Mouse (Mus musculus) liver, postnatal 0 days (tissue): ENCODE measurements at regions not wholly inside any gene's neighbourhood (a gene's known extent, or its start where the extent isn't known, plus 50 kb on each side); places are given as distances from the start of the nearest gene placed in this dataset.
"Not testable (repeated sequence)": the region's sequence is repeated elsewhere in the genome, so short reads cannot be mapped to it uniquely, and the experiment has no call there.

ENCODE experiments used
- ATAC-seq: fragments of 200-750 bp; cut with Nextera tagmentation; 2 replicates; pipeline ENCODE4 v1.8.0; 2017; ENCODE audit warnings: mild to moderate bottlenecking, moderate library complexity
- DNase-seq: peaks from one replicate; pipeline ENCODE4 v3.0.0-alpha.2; 2016
- H3K27ac ChIP-seq: fragments of 300-500 bp; sonication (generic); 2 replicates; pipeline ENCODE4 v1.5.1; 2014; ENCODE audit warnings: antibody characterized with exemption, moderate library complexity, mild to moderate bottlenecking, low read depth
- H3K27me3 ChIP-seq: fragments of 300-500 bp; sonication (generic); 2 replicates; pipeline ENCODE4 v1.6.1; 2014; ENCODE audit warnings: low read length, control low read depth, mixed read lengths; ENCODE audit not compliant: insufficient read depth
- H3K36me3 ChIP-seq: fragments of 300-500 bp; sonication (generic); replicated peaks from 2 replicates; pipeline ENCODE4 v1.6.1; 2014; ENCODE audit warnings: mild to moderate bottlenecking, control low read depth, low read length, moderate library complexity, mixed read lengths; ENCODE audit not compliant: insufficient read depth
- H3K4me1 ChIP-seq: fragments of 300-500 bp; sonication (generic); 2 replicates; pipeline ENCODE4 v1.6.1; 2014; ENCODE audit warnings: antibody characterized with exemption, mild to moderate bottlenecking, control low read depth; ENCODE audit not compliant: insufficient read depth
- H3K4me2 ChIP-seq: fragments of 300-500 bp; sonication (generic); 2 replicates; pipeline ENCODE4 v1.6.1; 2014; ENCODE audit warnings: low read depth, mild to moderate bottlenecking, low read length, moderate library complexity, mixed read lengths
- H3K4me3 ChIP-seq: fragments of 300-500 bp; sonication (generic); 2 replicates; pipeline ENCODE4 v1.5.1; 2014; ENCODE audit warnings: low read depth, low read length
- H3K9ac ChIP-seq: fragments of 300-500 bp; sonication (generic); replicated peaks from 2 replicates; pipeline ENCODE4 v1.6.1; 2014; ENCODE audit warnings: mild to moderate bottlenecking, moderate library complexity
- H3K9me3 ChIP-seq: fragments of 300-500 bp; sonication (generic); 2 replicates; pipeline ENCODE4 v1.6.1; 2016; ENCODE audit warnings: mild to moderate bottlenecking, control low read depth, low read length, mixed read lengths
- CTCF ChIP-seq: sonication (generic); IDR thresholded peaks from 2 replicates; pipeline ENCODE4 v1.5.1; 2016; ENCODE audit warnings: antibody characterized with exemption, low read depth
- EP300 ChIP-seq: IDR thresholded peaks from 2 replicates; pipeline ENCODE4 v1.6.1; 2016; ENCODE audit warnings: antibody characterized with exemption, low read depth, mild to moderate bottlenecking
- WGBS: fragments of 180-500 bp; shearing (Covaris S2); extraction: QIAGEN DNeasy Blood & Tissue Kit; methylation state at CpG from one replicate; pipeline ENCODE4 v1.1.7; 2014; ENCODE audit not compliant: insufficient replicate concordance; 5-methylcytosine and 5-hydroxymethylcytosine counted together

DNA sequence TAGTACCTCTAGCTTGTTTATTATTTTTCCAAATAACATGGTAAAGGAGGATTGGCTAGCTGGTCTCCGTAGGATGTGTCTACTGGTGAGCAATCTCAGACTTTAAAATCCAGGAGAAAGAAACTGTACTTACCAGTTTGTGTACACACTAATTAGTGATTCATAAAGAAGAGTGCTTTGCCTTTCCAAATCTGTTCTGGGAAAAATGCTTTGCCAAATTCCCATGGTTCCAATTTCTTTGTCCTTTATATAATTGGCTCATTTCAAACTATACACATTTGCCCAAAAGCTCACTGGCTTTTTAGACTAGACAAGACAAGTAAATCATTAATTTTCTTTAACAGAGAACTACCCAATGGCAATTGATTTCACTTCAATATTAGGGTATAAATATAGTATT is 686.2 kb downstream of the Pla2g4a start:
- WGBS: 67% methylated on average over 1 of the region's 1 CpGs
- ATAC-seq: no peak
- DNase-seq: no peak
- H3K27ac ChIP-seq: no peak overlapping the region
- no peaks in the 10 kb centered on the region for H3K4me1 ChIP-seq
- no peak overlapping the region for H3K4me2 ChIP-seq
- H3K9ac ChIP-seq: no peak overlapping the region
- TF ChIP-seq EP300: no peak
- no peak for TF ChIP-seq CTCF
- no peaks in the 10 kb centered on the region; the same call in 1 of the 2 replicates for H3K9me3 ChIP-seq
- H3K36me3 ChIP-seq: no peaks in the 10 kb centered on the region
- H3K27me3 ChIP-seq: no peaks in the 10 kb centered on the region
- no peak overlapping the region for H3K4me3 ChIP-seq

GRCm38 (mm10) chr1:149256866-149257265 is 704.2 kb downstream of the Pla2g4a start:
- no peak for TF ChIP-seq CTCF
- no peak for TF ChIP-seq EP300
- Histone ChIP-seq H3K9me3 (no peaks in the 10 kb centered on the region), H3K36me3 (no peaks in the 10 kb centered on the region), H3K9ac (no peak overlapping the region), H3K27ac (no peak overlapping the region), H3K4me2 (no peak overlapping the region), H3K4me3 (no peak overlapping the region), H3K27me3 (no peaks in the 10 kb centered on the region), H3K4me1 (no peaks in the 10 kb centered on the region)
- no peak for DNase-seq
- 70% methylated on average over 3 of the region's 3 CpGs for WGBS
- ATAC-seq: no peak

DNA sequence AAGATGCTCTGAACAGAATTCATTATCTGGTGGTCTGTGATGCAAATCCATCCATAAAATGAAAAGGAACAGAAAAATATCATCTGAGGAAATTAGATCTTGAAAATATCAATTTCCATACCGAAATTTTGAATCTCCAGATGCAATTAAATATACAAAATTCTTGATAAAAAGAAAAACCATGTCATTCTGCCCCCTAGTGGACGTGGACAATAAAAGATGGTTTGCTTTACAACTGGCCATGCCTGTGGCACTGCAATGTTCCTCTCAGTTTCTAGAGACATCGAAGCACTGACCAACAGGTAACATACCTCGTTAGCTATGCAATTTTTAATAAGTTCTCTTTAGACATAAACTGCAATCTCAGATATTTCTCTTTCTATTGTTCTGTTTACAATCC is 706.9 kb downstream of the Pla2g4a start:
- Histone ChIP-seq H3K4me1 (no peaks in the 10 kb centered on the region), H3K4me3 (no peak overlapping the region), H3K27me3 (no peaks in the 10 kb centered on the region), H3K9me3 (no peaks in the 10 kb centered on the region), H3K27ac (no peak overlapping the region), H3K9ac (no peak overlapping the region), H3K36me3 (no peaks in the 10 kb centered on the region), H3K4me2 (no peak overlapping the region)
- WGBS: 30% methylated on average over 4 of the region's 4 CpGs
- TF ChIP-seq CTCF (peak; percentile 49), EP300 (no peak)
- DNase-seq (no peak), ATAC-seq (no peak)

DNA sequence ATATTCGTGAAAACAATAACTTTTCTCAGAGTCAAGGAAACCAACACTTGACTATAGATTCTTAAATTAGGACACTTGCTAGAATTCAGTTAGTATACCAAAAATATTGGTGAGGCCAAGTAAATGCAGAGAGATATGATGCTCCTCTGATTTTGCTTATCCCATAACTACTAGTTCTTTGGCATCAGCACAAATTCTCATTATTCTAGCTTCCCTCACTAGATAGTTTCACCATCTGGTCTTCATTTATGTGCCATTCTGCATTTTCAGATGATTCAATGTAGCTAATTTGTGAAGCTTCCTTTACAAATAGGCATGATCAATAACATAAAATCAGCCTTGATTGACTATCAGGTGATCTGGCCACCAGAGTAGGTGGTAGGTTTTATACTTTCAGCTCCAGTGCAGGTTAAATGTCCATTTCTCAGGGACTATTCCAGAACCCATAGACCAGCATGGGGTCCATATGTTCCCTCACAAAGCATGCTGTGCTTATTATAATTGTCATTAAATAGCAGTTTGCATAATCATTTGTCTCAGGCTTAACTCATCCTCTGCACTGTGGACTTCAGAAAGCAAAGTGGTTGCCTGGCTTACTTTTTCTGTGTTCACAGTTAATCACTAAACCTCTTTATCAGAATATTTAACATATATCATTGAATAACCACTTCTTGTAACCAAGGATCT is 722.6 kb downstream of the Pla2g4a start:
- 44% methylated on average over 1 of the region's 1 CpGs for WGBS
- no peaks in the 10 kb centered on the region for H3K36me3 ChIP-seq
- no peak overlapping the region for H3K9ac ChIP-seq
- no peak overlapping the region for H3K27ac ChIP-seq
- H3K4me2 ChIP-seq: no peak overlapping the region
- TF ChIP-seq CTCF: no peak
- TF ChIP-seq EP300: no peak
- ATAC-seq (no peak), DNase-seq (no peak)
- no peaks in the 10 kb centered on the region for H3K9me3 ChIP-seq
- H3K27me3 ChIP-seq: no peaks in the 10 kb centered on the region
- no peak overlapping the region for H3K4me3 ChIP-seq
- no peaks in the 10 kb centered on the region for H3K4me1 ChIP-seq

DNA sequence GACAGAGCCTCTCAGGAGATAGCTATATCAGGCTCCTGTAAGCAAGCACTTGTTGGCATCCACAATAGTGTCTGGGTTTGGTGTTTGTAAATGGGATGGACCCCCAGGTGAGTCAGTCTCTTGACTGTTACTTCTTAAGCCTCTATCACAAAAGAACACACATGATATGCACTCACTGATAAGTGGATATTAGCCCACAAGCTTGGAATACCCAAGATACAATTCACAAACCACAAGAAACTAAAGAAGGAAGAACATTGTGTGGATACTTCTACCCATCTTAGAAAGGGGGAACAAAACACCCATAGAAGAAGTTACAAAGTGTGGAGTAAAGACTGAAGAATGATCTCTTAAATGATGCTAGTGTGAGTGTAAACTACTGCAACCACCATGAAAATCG is 733.9 kb downstream of the Pla2g4a start:
- H3K36me3 ChIP-seq, ATAC-seq, H3K27ac ChIP-seq, H3K4me3 ChIP-seq, H3K4me2 ChIP-seq, H3K9ac ChIP-seq, DNase-seq, H3K9me3 ChIP-seq, H3K27me3 ChIP-seq, H3K4me1 ChIP-seq: not testable (repeated sequence)
- WGBS: 70% methylated on average over 1 of the region's 1 CpGs

- H3K9me3 ChIP-seq: no peaks in the 10 kb centered on the region
- no peaks in the 10 kb centered on the region for H3K4me1 ChIP-seq
- no peak overlapping the region for H3K27ac ChIP-seq
- no peaks in the 10 kb centered on the region for H3K36me3 ChIP-seq
- no peaks in the 10 kb centered on the region for H3K27me3 ChIP-seq
- TF ChIP-seq EP300 (no peak), CTCF (no peak)
- H3K4me3 ChIP-seq: no peak overlapping the region
- DNase-seq: no peak
- no peak overlapping the region for H3K9ac ChIP-seq
- no peak overlapping the region for H3K4me2 ChIP-seq
- no peak for ATAC-seq
Observed at GRCm38 (mm10) chr1:149226400-149226799, 734.7 kb downstream of the Pla2g4a start.

GRCm38 (mm10) chr1:149202631-149203030 is 758.5 kb downstream of the Pla2g4a start:
- no peaks in the 10 kb centered on the region for H3K4me1 ChIP-seq
- TF ChIP-seq EP300: no peak
- TF ChIP-seq CTCF: no peak
- H3K9ac ChIP-seq: no peak overlapping the region
- no peak for DNase-seq
- H3K9me3 ChIP-seq: no peaks in the 10 kb centered on the region
- ATAC-seq: no peak
- no peaks in the 10 kb centered on the region for H3K27me3 ChIP-seq
- H3K4me2 ChIP-seq: no peak overlapping the region
- no peak overlapping the region for H3K4me3 ChIP-seq
- H3K27ac ChIP-seq: no peak overlapping the region
- no peaks in the 10 kb centered on the region for H3K36me3 ChIP-seq
- 83% methylated on average over 1 of the region's 1 CpGs for WGBS
